Mouse (Mus musculus): Measurements from ENCODE around the gene Mllt6. TPM values are rescaled to one million over a fixed set of nuclear protein-coding genes. Genes with fewer than 3 reads are reported as not detected.

Gene Mllt6
- polyA plus RNA-seq, 1 experiment from 2014 or later: 1.0 TPM

DNA sequence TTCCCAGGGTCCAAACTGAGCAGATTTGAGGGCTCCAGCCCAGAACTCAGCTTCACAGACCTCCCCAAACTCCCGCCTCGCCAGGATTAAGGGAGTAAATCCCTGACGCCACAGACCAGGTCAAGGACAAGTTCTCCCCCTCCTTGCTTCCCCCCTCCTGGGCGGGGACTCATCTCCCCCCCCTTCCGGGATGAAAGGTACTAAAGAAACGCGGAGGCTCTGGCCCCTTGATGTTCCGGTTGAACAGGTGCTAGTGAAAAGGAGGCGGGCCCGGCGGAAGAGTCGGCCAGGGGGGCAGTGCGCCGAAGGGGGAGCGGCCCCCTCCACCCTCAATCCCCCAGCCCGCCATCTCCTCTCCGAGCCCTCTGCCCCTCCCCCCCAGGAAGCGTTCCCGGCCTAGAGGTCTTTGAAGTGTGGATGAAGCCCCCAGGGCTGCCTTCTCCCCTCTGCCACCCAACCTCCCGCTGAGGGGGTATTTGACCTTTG is 1.5 kb upstream of the Mllt6 start:
- WGBS: 2% methylated on average over 18 of the region's 20 CpGs
- H3K27ac ChIP-seq (ENCODE audit: low read depth, low read length): no peak overlapping the region

DNA sequence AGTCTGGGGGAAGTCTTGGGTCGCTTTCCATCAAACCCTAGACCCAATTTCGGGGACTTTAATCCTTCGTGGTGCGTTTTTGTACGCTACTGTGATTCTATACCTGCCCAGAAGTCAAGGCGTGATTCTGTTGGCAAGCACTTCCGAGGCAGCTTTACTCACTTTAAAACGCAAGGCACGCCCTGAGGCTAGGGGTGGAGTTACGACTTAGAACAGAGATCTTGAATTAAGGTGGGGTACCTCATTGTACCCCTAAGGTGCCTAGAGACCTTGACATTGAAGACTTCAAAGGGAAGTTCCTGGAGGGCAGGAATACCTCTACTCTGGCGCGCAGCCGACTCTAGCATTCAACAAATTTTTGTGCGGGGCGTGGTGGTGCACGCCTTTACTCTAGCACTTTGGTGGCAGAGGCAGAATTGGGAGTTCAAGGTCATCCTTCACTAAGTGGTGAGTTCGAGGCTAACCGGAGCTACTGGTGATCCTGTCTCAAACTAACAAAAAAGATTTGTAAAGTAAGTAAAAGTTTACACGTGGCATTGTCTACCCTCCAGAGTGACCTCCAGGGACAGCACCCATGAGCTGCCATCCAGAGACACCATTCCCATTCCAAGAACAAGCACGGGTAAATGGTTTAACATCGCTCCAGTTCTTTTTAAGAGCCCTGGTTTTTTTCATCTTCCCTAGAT is 864 bp upstream of the Mllt6 start:
- Histone ChIP-seq H3K4me1 (replicated peaks; ENCODE audit: control insufficient read depth, insufficient read depth, low read length) (peaks cover 23% of the 10 kb centered on the region), H3K9me3 (ENCODE audit: control insufficient read depth, low read length) (no peaks in the 10 kb centered on the region), H3K27ac (ENCODE audit: low read depth, low read length) (no peak overlapping the region), H3K36me3 (ENCODE audit: control insufficient read depth, insufficient read depth, low read length) (peaks cover 10% of the 10 kb centered on the region), H3K9ac (ENCODE audit: low read depth, low read length) (no peak overlapping the region; the same call in 1 of the 2 replicates), H3K4me3 (ENCODE audit: low read depth, low read length) (peak overlapping the region; percentile 80), H3K27me3 (replicated peaks; ENCODE audit: control insufficient read depth, insufficient read depth, low read length) (peaks cover 54% of the 10 kb centered on the region), H3K4me2 (peak overlapping the region; percentile 76)
- 2% methylated on average over 21 of the region's 21 CpGs for WGBS
- ATAC-seq (replicated peaks; ENCODE audit: low FRiP score) (no peak), DNase-seq (ENCODE audit: low spot score) (no peak)

More for the DNA sequence above, 1.5 kb upstream of the Mllt6 start:
- Histone ChIP-seq H3K36me3 (ENCODE audit: control insufficient read depth, insufficient read depth, low read length) (peaks cover 10% of the 10 kb centered on the region), H3K9ac (ENCODE audit: low read depth, low read length) (no peak overlapping the region), H3K9me3 (ENCODE audit: control insufficient read depth, low read length) (no peaks in the 10 kb centered on the region), H3K27me3 (replicated peaks; ENCODE audit: control insufficient read depth, insufficient read depth, low read length) (peaks cover 54% of the 10 kb centered on the region), H3K4me1 (replicated peaks; ENCODE audit: control insufficient read depth, insufficient read depth, low read length) (peaks cover 23% of the 10 kb centered on the region), H3K4me2 (peak overlapping the region; percentile 76), H3K4me3 (ENCODE audit: low read depth, low read length) (peak overlapping the region; percentile 34)
- ATAC-seq (replicated peaks; ENCODE audit: low FRiP score) (no peak), DNase-seq (ENCODE audit: low spot score) (no peak)

DNA sequence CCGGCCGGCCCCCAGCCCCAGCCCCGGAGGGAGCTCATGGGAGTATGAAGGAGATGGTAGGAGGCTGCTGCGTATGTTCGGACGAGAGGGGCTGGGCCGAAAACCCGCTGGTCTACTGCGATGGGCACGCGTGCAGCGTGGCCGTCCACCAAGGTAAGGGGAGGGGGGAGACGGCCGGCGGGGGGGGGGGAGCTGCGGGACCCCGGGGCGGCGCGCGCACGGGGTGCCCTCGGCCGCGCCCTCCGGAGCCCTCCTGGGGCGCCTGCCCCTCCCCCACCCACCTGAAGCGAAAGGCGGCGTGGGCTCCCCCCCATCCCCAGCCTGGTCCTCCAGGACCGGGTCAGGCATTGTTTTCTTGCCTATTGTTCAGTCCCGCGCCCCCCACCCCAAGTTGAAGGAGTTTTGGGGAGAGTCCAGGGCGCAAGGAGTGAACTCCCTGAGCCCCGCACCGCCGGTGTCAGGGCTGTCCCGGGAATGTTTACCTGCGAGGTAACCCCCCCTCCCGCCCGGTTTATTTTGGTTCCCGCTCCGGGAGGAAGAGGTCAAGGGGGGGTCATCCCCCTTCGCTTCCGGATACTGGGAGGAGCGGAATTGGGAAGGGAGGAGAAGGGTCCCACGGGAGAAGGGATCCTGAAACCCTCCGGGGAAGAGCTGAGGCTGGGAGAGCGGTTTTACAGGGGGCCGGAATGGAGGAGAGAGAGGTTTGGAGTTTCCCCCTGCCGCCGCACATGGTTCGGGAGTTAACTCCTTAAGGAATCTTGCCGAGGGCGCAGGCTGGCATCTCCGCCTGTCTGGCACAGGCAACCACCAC is 519 bp downstream of the Mllt6 start:
- WGBS: 1% methylated on average over 44 of the region's 57 CpGs
- peaks cover 22% of the 10 kb centered on the region for H3K4me1 ChIP-seq (replicated peaks; ENCODE audit: control insufficient read depth, insufficient read depth, low read length)
- ATAC-seq (replicated peaks; ENCODE audit: low FRiP score) (no peak), DNase-seq (ENCODE audit: low spot score) (no peak)
- peak overlapping the region; percentile 75 for H3K9ac ChIP-seq (ENCODE audit: low read depth, low read length)
- H3K4me3 ChIP-seq (ENCODE audit: low read depth, low read length): peak overlapping the region; percentile 80
- H3K9me3 ChIP-seq (ENCODE audit: control insufficient read depth, low read length): no peaks in the 10 kb centered on the region
- peak overlapping the region; percentile 76 for H3K4me2 ChIP-seq
- peaks cover 54% of the 10 kb centered on the region for H3K27me3 ChIP-seq (replicated peaks; ENCODE audit: control insufficient read depth, insufficient read depth, low read length)
- H3K36me3 ChIP-seq (ENCODE audit: control insufficient read depth, insufficient read depth, low read length): peaks cover 10% of the 10 kb centered on the region
- peak overlapping the region; percentile 70 for H3K27ac ChIP-seq (ENCODE audit: low read depth, low read length)

DNA sequence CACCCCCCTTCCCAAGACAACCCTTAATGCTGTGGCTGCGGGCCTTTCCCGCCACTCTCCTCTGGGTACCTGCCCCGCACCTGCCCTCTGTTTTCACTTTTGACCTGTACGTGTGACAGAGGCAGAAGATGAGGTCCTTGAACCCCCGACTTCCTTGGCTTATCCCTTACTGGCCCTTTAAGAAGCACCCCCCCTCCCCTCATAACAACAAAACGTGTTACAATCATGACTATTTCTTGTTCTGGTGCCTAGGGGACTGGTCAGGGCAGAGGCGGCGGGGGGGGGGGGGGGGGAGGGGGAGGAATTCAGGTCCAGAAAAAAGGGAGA is 1.1 kb downstream of the Mllt6 start:
- ATAC-seq (replicated peaks; ENCODE audit: low FRiP score): no peak
- WGBS: 2% methylated on average over 6 of the region's 8 CpGs
- no peak for DNase-seq (ENCODE audit: low spot score)
- peak overlapping the region; percentile 76 for H3K4me2 ChIP-seq
- H3K4me1 ChIP-seq (replicated peaks; ENCODE audit: control insufficient read depth, insufficient read depth, low read length): peaks cover 22% of the 10 kb centered on the region
- H3K27ac ChIP-seq (ENCODE audit: low read depth, low read length): no peak overlapping the region
- peak overlapping the region; percentile 80 for H3K4me3 ChIP-seq (ENCODE audit: low read depth, low read length)
- peak overlapping the region; percentile 39 for H3K9ac ChIP-seq (ENCODE audit: low read depth, low read length)
- H3K9me3 ChIP-seq (ENCODE audit: control insufficient read depth, low read length): no peaks in the 10 kb centered on the region
- peaks cover 54% of the 10 kb centered on the region for H3K27me3 ChIP-seq (replicated peaks; ENCODE audit: control insufficient read depth, insufficient read depth, low read length)
- peaks cover 10% of the 10 kb centered on the region for H3K36me3 ChIP-seq (ENCODE audit: control insufficient read depth, insufficient read depth, low read length)

GRCm38 (mm10) chr11:97664771-97665240 is 1.6 kb downstream of the Mllt6 start:
- Histone ChIP-seq H3K27ac (ENCODE audit: low read depth, low read length) (no peak overlapping the region), H3K9me3 (ENCODE audit: control insufficient read depth, low read length) (no peaks in the 10 kb centered on the region), H3K4me3 (ENCODE audit: low read depth, low read length) (peak overlapping the region; percentile 80; the same call in 1 of the 2 replicates), H3K27me3 (replicated peaks; ENCODE audit: control insufficient read depth, insufficient read depth, low read length) (peaks cover 54% of the 10 kb centered on the region), H3K9ac (ENCODE audit: low read depth, low read length) (no peak overlapping the region), H3K4me1 (replicated peaks; ENCODE audit: control insufficient read depth, insufficient read depth, low read length) (peaks cover 24% of the 10 kb centered on the region), H3K36me3 (ENCODE audit: control insufficient read depth, insufficient read depth, low read length) (peaks cover 10% of the 10 kb centered on the region), H3K4me2 (peak overlapping the region; percentile 76)
- 24% methylated on average over 6 of the region's 6 CpGs for WGBS
- DNase-seq (ENCODE audit: low spot score): no peak
- no peak for ATAC-seq (replicated peaks; ENCODE audit: low FRiP score)

- no peak overlapping the region for H3K9ac ChIP-seq (ENCODE audit: low read depth, low read length)
These were observed 2.2 kb downstream of the Mllt6 start for GRCm38 (mm10) chr11:97665431-97665830.

DNA sequence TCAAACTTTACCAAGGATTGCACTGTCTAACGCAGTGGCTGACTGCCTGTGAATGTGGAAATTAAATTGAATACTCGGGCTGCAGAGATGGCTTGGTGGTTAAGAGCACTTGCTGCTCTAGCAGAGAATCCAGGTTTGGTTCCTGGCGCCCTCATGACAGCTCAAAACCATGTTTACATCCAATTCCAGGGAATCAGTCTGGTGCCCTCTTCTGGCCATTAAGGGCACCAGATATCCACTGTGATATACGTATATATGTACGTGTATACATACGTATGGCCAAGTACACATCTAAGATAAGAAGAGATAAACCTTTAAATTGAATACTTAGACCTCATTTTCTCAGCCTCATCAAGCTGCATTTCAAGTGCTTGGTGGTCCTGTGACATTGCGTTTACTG is 3.0 kb downstream of the Mllt6 start:
- H3K36me3 ChIP-seq (ENCODE audit: control insufficient read depth, insufficient read depth, low read length): peaks cover 13% of the 10 kb centered on the region
- DNase-seq (ENCODE audit: low spot score): no peak
- H3K27ac ChIP-seq (ENCODE audit: low read depth, low read length): no peak overlapping the region
- WGBS: 86% methylated on average over 7 of the region's 7 CpGs
- no peak overlapping the region for H3K4me3 ChIP-seq (ENCODE audit: low read depth, low read length)
- H3K9ac ChIP-seq (ENCODE audit: low read depth, low read length): no peak overlapping the region
- peaks cover 24% of the 10 kb centered on the region for H3K4me1 ChIP-seq (replicated peaks; ENCODE audit: control insufficient read depth, insufficient read depth, low read length)
- no peaks in the 10 kb centered on the region for H3K9me3 ChIP-seq (ENCODE audit: control insufficient read depth, low read length)
- H3K4me2 ChIP-seq: no peak overlapping the region
- peaks cover 41% of the 10 kb centered on the region for H3K27me3 ChIP-seq (replicated peaks; ENCODE audit: control insufficient read depth, insufficient read depth, low read length)
- ATAC-seq (replicated peaks; ENCODE audit: low FRiP score): no peak

More at GRCm38 (mm10) chr11:97665431-97665830, 2.2 kb downstream of the Mllt6 start:
- peaks cover 30% of the 10 kb centered on the region for H3K4me1 ChIP-seq (replicated peaks; ENCODE audit: control insufficient read depth, insufficient read depth, low read length)
- no peak overlapping the region for H3K4me2 ChIP-seq
- H3K4me3 ChIP-seq (ENCODE audit: low read depth, low read length): no peak overlapping the region
- no peaks in the 10 kb centered on the region for H3K9me3 ChIP-seq (ENCODE audit: control insufficient read depth, low read length)
- peaks cover 49% of the 10 kb centered on the region for H3K27me3 ChIP-seq (replicated peaks; ENCODE audit: control insufficient read depth, insufficient read depth, low read length)
- H3K36me3 ChIP-seq (ENCODE audit: control insufficient read depth, insufficient read depth, low read length): peaks cover 10% of the 10 kb centered on the region
- no peak for DNase-seq (ENCODE audit: low spot score)
- 83% methylated on average over 13 of the region's 13 CpGs for WGBS
- no peak overlapping the region for H3K27ac ChIP-seq (ENCODE audit: low read depth, low read length)
- no peak for ATAC-seq (replicated peaks; ENCODE audit: low FRiP score)

DNA sequence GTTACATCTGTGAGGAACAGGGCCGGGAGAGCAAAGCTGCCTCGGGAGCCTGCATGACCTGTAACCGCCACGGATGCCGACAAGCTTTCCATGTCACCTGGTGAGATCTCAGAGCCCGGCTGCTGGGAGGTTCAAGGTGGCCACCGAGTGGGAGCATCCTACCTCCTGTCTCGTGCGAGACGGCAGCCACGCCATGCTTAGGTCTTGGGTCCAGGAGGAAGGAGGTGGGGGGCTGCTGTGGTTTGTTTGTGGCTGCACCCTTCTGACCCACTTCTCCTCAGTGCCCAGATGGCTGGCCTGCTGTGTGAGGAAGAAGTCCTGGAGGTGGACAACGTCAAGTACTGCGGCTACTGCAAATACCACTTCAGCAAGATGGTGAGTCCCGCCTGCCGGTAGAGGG is 3.6 kb downstream of the Mllt6 start:
- no peak for ATAC-seq (replicated peaks; ENCODE audit: low FRiP score)
- Histone ChIP-seq H3K27ac (ENCODE audit: low read depth, low read length) (no peak overlapping the region), H3K4me3 (ENCODE audit: low read depth, low read length) (no peak overlapping the region), H3K4me1 (replicated peaks; ENCODE audit: control insufficient read depth, insufficient read depth, low read length) (peaks cover 22% of the 10 kb centered on the region), H3K27me3 (replicated peaks; ENCODE audit: control insufficient read depth, insufficient read depth, low read length) (peaks cover 36% of the 10 kb centered on the region), H3K4me2 (no peak overlapping the region), H3K9me3 (ENCODE audit: control insufficient read depth, low read length) (no peaks in the 10 kb centered on the region), H3K36me3 (ENCODE audit: control insufficient read depth, insufficient read depth, low read length) (peaks cover 13% of the 10 kb centered on the region), H3K9ac (ENCODE audit: low read depth, low read length) (no peak overlapping the region)
- no peak for DNase-seq (ENCODE audit: low spot score)
- 79% methylated on average over 15 of the region's 15 CpGs for WGBS

Measured in liver, embryonic 11.5 days (tissue).